Mouse (Mus musculus): ENCODE measurements around the gene Olfr1340. TPM values are rescaled to one million over a fixed set of nuclear protein-coding genes. Genes with fewer than 3 reads are reported as not detected.

Olfr1340 gene
- polyA plus RNA-seq, 1 experiment: 0.16 TPM

GRCm38 (mm10) chr4:118740988-118741698 lies 21.2 kb downstream of the Olfr1340 start:
- no peak overlapping the region for H3K4me3 ChIP-seq (ENCODE audit: insufficient read depth, low read length)
- no peaks in the 10 kb centered on the region for H3K4me1 ChIP-seq (ENCODE audit: control insufficient read depth, insufficient read depth, low read length)
- H3K27ac ChIP-seq (ENCODE audit: insufficient read depth, low read depth, low read length): no peak overlapping the region
- no peak for TF ChIP-seq POLR2A (IDR thresholded peaks at IDR 0.05; ENCODE audit: borderline replicate concordance, low read depth, low read length)
- TF ChIP-seq CTCF (IDR thresholded peaks at IDR 0.05; ENCODE audit: low read depth, low read length): no peak

GRCm38 (mm10) chr4:118741881-118742280 lies 21.9 kb downstream of the Olfr1340 start:
- no peak overlapping the region for H3K27ac ChIP-seq (ENCODE audit: insufficient read depth, low read depth, low read length)
- TF ChIP-seq CTCF (IDR thresholded peaks at IDR 0.05; ENCODE audit: low read depth, low read length) (no peak), POLR2A (IDR thresholded peaks at IDR 0.05; ENCODE audit: borderline replicate concordance, low read depth, low read length) (no peak)
- no peaks in the 10 kb centered on the region for H3K4me1 ChIP-seq (ENCODE audit: control insufficient read depth, insufficient read depth, low read length)
- H3K4me3 ChIP-seq (ENCODE audit: insufficient read depth, low read length): no peak overlapping the region

GRCm38 (mm10) chr4:118758637-118759036 lies 38.7 kb downstream of the Olfr1340 start, which contains the start of gene Olfr1338:
Gene Olfr1338 (minus strand): TSS chr4:118758737.
- Histone ChIP-seq H3K27ac (ENCODE audit: insufficient read depth, low read depth, low read length) (no peak within 1 kb of the TSS), H3K4me3 (ENCODE audit: insufficient read depth, low read length) (no peak within 1 kb of the TSS), H3K4me1 (ENCODE audit: control insufficient read depth, insufficient read depth, low read length) (no peaks in the 10 kb centered on the region)
- TF ChIP-seq CTCF (IDR thresholded peaks at IDR 0.05; ENCODE audit: low read depth, low read length): no peak
- no peak for TF ChIP-seq POLR2A (IDR thresholded peaks at IDR 0.05; ENCODE audit: borderline replicate concordance, low read depth, low read length)

Other genes starting within 250 kb of the Olfr1340 start
- gene Tie1, start 230.1 kb upstream of the Olfr1340 start, polyA plus RNA-seq (2012; ENCODE audit: insufficient read depth, insufficient read length, missing spikeins): not detected in 2 replicates
- gene 2610528J11Rik, start 193.1 kb upstream of the Olfr1340 start, polyA plus RNA-seq (2012; ENCODE audit: insufficient read depth, insufficient read length, missing spikeins): not detected in 2 replicates
- not detected in 2 replicates for gene Tmem125, start 176.1 kb upstream of the Olfr1340 start, polyA plus RNA-seq (2012; ENCODE audit: insufficient read depth, insufficient read length, missing spikeins)
- gene Cfap57, start 99.4 kb upstream of the Olfr1340 start, polyA plus RNA-seq (2012; ENCODE audit: insufficient read depth, insufficient read length, missing spikeins): not detected in 2 replicates
- 27.3 and 36.7 TPM in 2 replicates for gene Ebna1bp2, start 99.3 kb upstream of the Olfr1340 start, polyA plus RNA-seq (2012; ENCODE audit: insufficient read depth, insufficient read length, missing spikeins)
- gene Olfr62, start 61.2 kb upstream of the Olfr1340 start, polyA plus RNA-seq (2012; ENCODE audit: insufficient read depth, insufficient read length, missing spikeins): not detected in 2 replicates
- gene Olfr1342, start 27.4 kb upstream of the Olfr1340 start, polyA plus RNA-seq (2012; ENCODE audit: insufficient read depth, insufficient read length, missing spikeins): not detected in 2 replicates
- gene Olfr1341, start 16.6 kb upstream of the Olfr1340 start, polyA plus RNA-seq (2012; ENCODE audit: insufficient read depth, insufficient read length, missing spikeins): not detected in 2 replicates
- not detected in 2 replicates for gene Olfr1339, start 12.0 kb downstream of the Olfr1340 start, polyA plus RNA-seq (2012; ENCODE audit: insufficient read depth, insufficient read length, missing spikeins)
- not detected in 2 replicates for gene Olfr1338, start 38.6 kb downstream of the Olfr1340 start, polyA plus RNA-seq (2012; ENCODE audit: insufficient read depth, insufficient read length, missing spikeins)
- gene Olfr1337, start 62.4 kb downstream of the Olfr1340 start, polyA plus RNA-seq (2012; ENCODE audit: insufficient read depth, insufficient read length, missing spikeins): not detected in 2 replicates
- gene Olfr1335, start 89.8 kb downstream of the Olfr1340 start, polyA plus RNA-seq (2012; ENCODE audit: insufficient read depth, insufficient read length, missing spikeins): not detected in 2 replicates
- not detected in 2 replicates for gene Olfr1333, start 116.1 kb downstream of the Olfr1340 start, polyA plus RNA-seq (2012; ENCODE audit: insufficient read depth, insufficient read length, missing spikeins)
- gene Olfr1331, start 144.5 kb downstream of the Olfr1340 start, polyA plus RNA-seq (2012; ENCODE audit: insufficient read depth, insufficient read length, missing spikeins): not detected in 2 replicates
- gene Olfr1330, start 168.5 kb downstream of the Olfr1340 start, polyA plus RNA-seq (2012; ENCODE audit: insufficient read depth, insufficient read length, missing spikeins): 0.24 and 0.63 TPM in 2 replicates
- gene Olfr1329, start 197.3 kb downstream of the Olfr1340 start, polyA plus RNA-seq (2012; ENCODE audit: insufficient read depth, insufficient read length, missing spikeins): not detected in 2 replicates
- gene Olfr1328, start 218.5 kb downstream of the Olfr1340 start, polyA plus RNA-seq (2012; ENCODE audit: insufficient read depth, insufficient read length, missing spikeins): not detected in 2 replicates
- not detected in 2 replicates for gene Lao1, start 241.4 kb downstream of the Olfr1340 start, polyA plus RNA-seq (2012; ENCODE audit: insufficient read depth, insufficient read length, missing spikeins)

Measured in bone marrow macrophage, adult 2 months (primary cell).